Mouse (Mus musculus): ENCODE data around the gene Tenm4.

DNA sequence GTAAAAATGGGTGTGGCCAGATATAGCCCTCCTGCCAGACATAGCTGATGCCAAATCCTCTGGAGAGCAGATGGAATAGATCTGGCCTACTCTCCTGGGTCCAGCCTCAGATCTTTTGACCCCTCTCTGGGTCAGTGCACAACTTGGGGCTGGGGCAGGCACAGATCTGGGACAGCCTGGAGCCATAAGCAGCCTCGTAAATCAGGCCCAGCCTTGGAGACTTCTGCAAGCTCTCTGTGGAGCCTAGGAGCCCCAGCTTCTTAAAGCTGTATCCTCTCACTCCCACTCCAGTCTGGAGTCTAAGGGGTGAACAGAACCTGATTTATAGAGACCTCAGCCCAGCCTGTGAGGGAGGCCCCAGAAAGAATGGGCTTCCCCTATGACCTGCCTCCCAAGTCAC is 354.3 kb downstream of the Tenm4 start:
- TF ChIP-seq CTCF (IDR thresholded peaks at IDR 0.05; ENCODE audit: low read depth) = no peak
- TF ChIP-seq EP300 (IDR thresholded peaks at IDR 0.05; ENCODE audit: low read depth) = no peak

All from liver, postnatal 0 days (tissue).